Mouse (Mus musculus): ENCODE data around the gene Ntf5. TPM values are rescaled to one million over a fixed set of nuclear protein-coding genes. Genes with fewer than 3 reads are reported as not detected.

Ntf5 gene
- total and polyA plus RNA-seq, 3 experiments = 0.43 to 1.5 (median 0.59) TPM

DNA sequence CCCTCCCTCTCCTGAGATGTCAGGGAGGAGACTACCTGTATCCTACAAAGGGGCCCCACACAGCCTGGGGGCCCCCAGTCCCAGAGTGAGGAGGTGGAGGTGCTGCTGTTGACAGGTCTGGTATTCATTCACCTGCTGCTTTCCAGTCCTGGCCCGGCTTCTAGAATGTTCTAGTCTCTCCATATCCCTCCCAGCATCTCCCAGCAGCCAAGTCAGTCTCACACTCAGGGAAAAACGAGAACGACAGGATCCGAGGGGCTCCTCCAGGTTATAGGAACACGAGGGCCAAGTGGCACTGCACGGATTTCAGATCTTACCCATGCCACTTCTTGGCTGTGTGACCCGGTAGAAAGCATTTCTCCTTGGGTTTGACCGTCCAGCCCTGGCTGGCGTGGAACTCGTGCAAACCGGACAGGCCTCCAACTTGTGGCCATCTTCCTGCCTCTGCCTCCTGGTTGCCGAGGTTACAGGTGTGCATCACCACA is 1.3 kb downstream of the Ntf5 start:
- Histone ChIP-seq H3K4me2 (ENCODE audit: insufficient read depth, low read depth, poor library complexity, severe bottlenecking) (no peak overlapping the region), H3K27ac (ENCODE audit: insufficient read depth, low read depth) (no peak overlapping the region), H3K4me3 (replicated peaks in 1 of 3; ENCODE audit: low read depth in 2 of 3, low read length in 2 of 3, poor library complexity in 1 of 3) (no peak overlapping the region), H3K9me3 (replicated peaks; ENCODE audit: low read length) (no peaks in the 10 kb centered on the region), H3K36me3 (replicated peaks in 1 of 2; ENCODE audit: control insufficient read depth in 1 of 2, insufficient read depth in 1 of 2, low read length in 1 of 2) (peaks cover 0 to 10% of the 10 kb centered on the region in 2 experiments), H3K79me2 (replicated peaks; ENCODE audit: control insufficient read depth, extremely low read depth, insufficient read depth, poor library complexity, severe bottlenecking) (no peaks in the 10 kb centered on the region), H3K27me3 (replicated peaks) (peaks cover 34% of the 10 kb centered on the region), H3K9ac (ENCODE audit: insufficient read depth, low read depth) (no peak overlapping the region), H3K4me1 (ENCODE audit: control insufficient read depth in 1 of 2, insufficient read depth in 2 of 2) (peaks cover 7 to 27% of the 10 kb centered on the region in 2 experiments; a peak in 3 of 4 replicates)
- dilution Hi-C loops (cut with MboI; ENCODE audit: extremely low pct_ligation_motif_present, extremely low pct_unique_long_range_greater_than_20kb, low sequenced_read_pairs) = no loop called here
- DNase-seq (ENCODE audit: extremely low read depth) = no peak
- in situ Hi-C loops (cut with MboI; ENCODE audit: low pct_ligation_motif_present, low pct_unique_long_range_greater_than_20kb, low sequenced_read_pairs) = no loop called here
- no peak for TF ChIP-seq RAD21 (IDR thresholded peaks at IDR 0.05; ENCODE audit: low read depth, low read length)
- no peak for TF ChIP-seq MEF2A (IDR thresholded peaks at IDR 0.05; ENCODE audit: borderline replicate concordance, low read depth, low read length)
- no peak for TF ChIP-seq CTCF (conservative IDR thresholded peaks at IDR 0.05 in 1 of 2, IDR thresholded peaks at IDR 0.05 in 1 of 2; ENCODE audit: low read depth in 2 of 2, low read length in 2 of 2)
- TF ChIP-seq NRF1 (IDR thresholded peaks at IDR 0.05; ENCODE audit: low read depth, low read length) = no peak
- TF ChIP-seq BHLHE40 (IDR thresholded peaks at IDR 0.05; ENCODE audit: low read depth, low read length) = no peak
- no peak for TF ChIP-seq ETS1 (conservative IDR thresholded peaks at IDR 0.05; ENCODE audit: low read depth, low read length)
- no peak for TF ChIP-seq CHD2 (IDR thresholded peaks at IDR 0.05; ENCODE audit: low read length)
- TF ChIP-seq HCFC1 (IDR thresholded peaks at IDR 0.05; ENCODE audit: low read depth, low read length) = no peak
- TF ChIP-seq SMC3 (IDR thresholded peaks at IDR 0.05; ENCODE audit: low read depth, low read length) = no peak
- TF ChIP-seq TCF12 (IDR thresholded peaks at IDR 0.05; ENCODE audit: low read depth, low read length) = no peak
- TF ChIP-seq MXI1 (IDR thresholded peaks at IDR 0.05; ENCODE audit: low read depth, low read length) = no peak
- no peak for TF ChIP-seq SIN3A (IDR thresholded peaks at IDR 0.05; ENCODE audit: low read length)
- no peak for TF ChIP-seq EP300 (IDR thresholded peaks at IDR 0.05; ENCODE audit: low read length)
- TF ChIP-seq USF2 (conservative IDR thresholded peaks at IDR 0.05; ENCODE audit: low read depth, low read length) = no peak
- no peak for TF ChIP-seq KAT2A (IDR thresholded peaks at IDR 0.05; ENCODE audit: insufficient replicate concordance, low read length)
- TF ChIP-seq GABPA (IDR thresholded peaks at IDR 0.05; ENCODE audit: insufficient replicate concordance, low read depth, low read length) = no peak
- TF ChIP-seq ZKSCAN1 (IDR thresholded peaks at IDR 0.05; ENCODE audit: borderline replicate concordance, low read depth, low read length) = no peak
- no peak for TF ChIP-seq NELFE (IDR thresholded peaks at IDR 0.05; ENCODE audit: low read depth, low read length)
- no peak for TF ChIP-seq ZMIZ1 (IDR thresholded peaks at IDR 0.05; ENCODE audit: low read depth, low read length)
- TF ChIP-seq ZC3H11A (IDR thresholded peaks at IDR 0.05; ENCODE audit: low read depth, low read length) = no peak

DNA sequence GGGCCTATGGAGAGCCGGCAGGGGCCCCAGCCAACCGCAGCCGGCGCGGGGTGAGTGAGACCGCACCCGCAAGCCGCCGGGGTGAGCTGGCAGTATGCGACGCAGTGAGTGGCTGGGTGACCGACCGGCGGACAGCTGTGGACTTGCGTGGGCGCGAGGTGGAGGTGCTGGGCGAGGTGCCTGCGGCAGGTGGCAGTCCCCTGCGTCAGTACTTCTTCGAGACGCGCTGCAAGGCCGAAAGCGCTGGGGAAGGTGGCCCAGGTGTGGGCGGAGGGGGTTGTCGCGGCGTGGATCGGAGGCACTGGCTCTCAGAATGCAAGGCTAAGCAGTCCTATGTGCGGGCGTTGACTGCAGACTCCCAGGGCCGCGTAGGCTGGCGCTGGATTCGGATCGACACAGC is 2.1 kb downstream of the Ntf5 start:
- TF ChIP-seq MAZ (IDR thresholded peaks at IDR 0.05; ENCODE audit: low read depth, low read length) (no peak), MEF2A (IDR thresholded peaks at IDR 0.05; ENCODE audit: borderline replicate concordance, low read depth, low read length) (no peak), POLR2A (IDR thresholded peaks at IDR 0.05; ENCODE audit: low read depth, low read length) (no peak), KAT2A (IDR thresholded peaks at IDR 0.05; ENCODE audit: insufficient replicate concordance, low read length) (no peak), EP300 (IDR thresholded peaks at IDR 0.05; ENCODE audit: low read length) (no peak), GABPA (IDR thresholded peaks at IDR 0.05; ENCODE audit: insufficient replicate concordance, low read depth, low read length) (no peak), NELFE (IDR thresholded peaks at IDR 0.05; ENCODE audit: low read depth, low read length) (no peak), E2F4 (IDR thresholded peaks at IDR 0.05; ENCODE audit: insufficient replicate concordance, low read depth, low read length) (no peak)
- Histone ChIP-seq H3K9ac (ENCODE audit: insufficient read depth, low read depth) (no peak overlapping the region), H3K27ac (ENCODE audit: insufficient read depth, low read depth) (no peak overlapping the region), H3K36me3 (replicated peaks in 1 of 2; ENCODE audit: control insufficient read depth in 1 of 2, insufficient read depth in 1 of 2, low read length in 1 of 2) (peaks cover 6 to 19% of the 10 kb centered on the region in 2 experiments), H3K4me3 (replicated peaks in 1 of 3; ENCODE audit: low read depth in 2 of 3, low read length in 2 of 3, poor library complexity in 1 of 3) (no peak overlapping the region), H3K27me3 (replicated peaks) (peaks cover 25% of the 10 kb centered on the region), H3K4me1 (ENCODE audit: control insufficient read depth in 1 of 2, insufficient read depth in 2 of 2) (peaks cover 7 to 22% of the 10 kb centered on the region in 2 experiments; a peak in 3 of 4 replicates), H3K9me3 (replicated peaks; ENCODE audit: low read length) (no peaks in the 10 kb centered on the region), H3K4me2 (ENCODE audit: insufficient read depth, low read depth, poor library complexity, severe bottlenecking) (no peak overlapping the region), H3K79me2 (replicated peaks; ENCODE audit: control insufficient read depth, extremely low read depth, insufficient read depth, poor library complexity, severe bottlenecking) (no peaks in the 10 kb centered on the region)
- dilution Hi-C loops (cut with MboI; ENCODE audit: extremely low pct_ligation_motif_present, extremely low pct_unique_long_range_greater_than_20kb, low sequenced_read_pairs) (no loop called here), in situ Hi-C loops (cut with MboI; ENCODE audit: low pct_ligation_motif_present, low pct_unique_long_range_greater_than_20kb, low sequenced_read_pairs) (no loop called here)
- DNase-seq (ENCODE audit: extremely low read depth) = no peak

Measured in CH12.LX (cell line).